Mouse (Mus musculus): ENCODE data around the gene Rad51.

DNA sequence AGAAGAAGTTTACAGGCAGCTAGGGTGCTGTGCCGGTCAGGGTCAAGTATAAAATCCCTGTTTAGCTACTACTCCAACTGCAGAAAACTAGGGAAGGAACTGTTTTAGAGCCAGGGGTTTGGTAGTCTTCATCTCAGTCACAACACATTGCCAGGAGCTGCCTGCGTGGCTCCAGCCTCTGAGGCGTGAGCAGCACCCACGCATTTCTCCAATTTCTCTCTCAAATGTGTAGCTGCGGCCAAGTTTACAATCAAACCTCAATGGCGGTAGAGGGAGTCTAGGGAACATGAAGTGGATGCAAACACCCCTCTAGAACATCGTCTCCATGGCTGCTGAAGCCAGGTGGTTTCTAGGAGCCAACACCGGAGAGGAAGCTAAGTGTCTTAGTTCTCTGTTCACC is 35.2 kb downstream of the Rad51 start:
- TF ChIP-seq CTCF (IDR thresholded peaks at IDR 0.05; ENCODE audit: extremely low read depth, insufficient read depth, insufficient read length, insufficient replicate concordance) (no peak), POLR2A (IDR thresholded peaks at IDR 0.05; ENCODE audit: low read depth, low read length) (no peak)
